Mouse (Mus musculus) left cerebral cortex, postnatal 25 days (tissue): Measurements from ENCODE around the gene Pxk. TPM values are rescaled to one million over a fixed set of nuclear protein-coding genes. Genes with fewer than 3 reads are reported as not detected.

Source experiments
- DNase-seq, 2 experiments: peaks; one replicate each; pipeline ENCODE4 v3.0.0; 2022; ENCODE audit warnings: low spot score in 2 of 2, mixed read lengths in 1 of 2
- intact Hi-C: fragments of 180-260 bp; cut with DNase I; formaldehyde crosslinking; loops from one replicate; pipeline ENCODE4 v1.15.1; 2025
- total RNA-seq, 2 experiments: library from RNA; stranded (reverse); gene quantifications; 2 replicates each; pipeline ENCODE4 v1.2.3; 2021

Pxk gene
- 10 to 100 TPM; 30.2 to 33.4 TPM for total RNA-seq

DNA sequence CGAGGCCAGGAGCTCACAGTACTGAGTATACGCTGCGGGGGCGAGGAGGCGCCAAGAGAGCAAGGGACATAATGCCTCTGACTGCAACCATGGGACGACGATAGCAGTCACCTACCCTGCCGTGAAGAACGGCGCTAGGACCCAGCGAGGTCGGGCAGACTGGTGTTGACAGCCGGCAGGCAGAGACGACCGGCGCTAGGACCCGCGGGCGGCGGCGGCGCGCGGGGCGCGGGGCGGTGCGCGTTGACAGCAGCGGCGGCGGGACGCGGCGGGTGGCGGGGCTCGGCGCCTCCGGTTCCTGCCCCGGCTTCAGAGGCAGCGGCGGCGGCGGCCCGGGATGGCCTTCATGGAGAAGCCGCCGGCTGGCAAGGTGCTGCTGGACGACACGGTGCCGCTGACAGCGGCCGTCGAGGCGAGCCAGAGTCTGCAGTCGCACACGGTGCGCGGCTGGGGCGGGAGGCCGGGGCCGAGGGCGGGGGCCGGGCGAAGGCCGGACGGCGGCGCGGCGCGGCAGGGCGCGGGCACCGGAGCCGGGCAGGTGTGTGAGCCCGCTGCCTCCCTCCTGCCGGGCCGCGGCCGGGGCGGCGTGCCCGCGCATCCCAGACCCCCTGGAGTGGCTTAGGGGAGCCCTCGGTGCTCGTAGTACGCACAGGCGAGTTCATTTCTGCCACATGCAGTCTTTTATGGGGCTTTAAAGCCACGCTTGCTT is at the start of gene Pxk:
Gene Pxk, plus strand, starts transcription at position 234 of the 709 bp plus-strand sequence.
- peak; percentile 95 to 96 for DNase-seq
- intact Hi-C loops, result loop anchor here (2.0 to 5.0 kb wide), 2 partner anchors 17 to 114 kb away; partner anchors contain the start of gene Kctd6

DNA sequence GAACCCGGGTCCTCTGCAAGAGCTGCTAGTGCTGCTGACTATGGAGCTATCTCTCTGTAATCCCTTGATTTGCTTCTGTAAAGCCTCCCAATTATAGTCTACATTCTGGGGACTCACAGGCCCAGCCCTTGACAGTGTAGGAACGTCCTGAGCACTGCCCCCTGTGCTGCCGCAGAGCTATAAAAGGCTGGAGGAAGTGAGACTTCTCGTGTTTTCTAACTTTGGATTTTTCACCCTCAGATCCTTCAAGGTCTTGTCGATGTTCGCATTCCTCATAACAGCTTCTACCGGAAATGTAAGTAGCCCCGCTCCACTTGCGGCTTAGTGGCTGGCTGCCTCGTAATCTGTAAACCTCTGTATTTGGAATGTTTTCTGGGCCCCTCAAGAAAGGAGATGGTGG is 48.7 kb upstream of the Pxk start:
- DNase-seq, result no peak
- intact Hi-C loops, result no loop called here

- intact Hi-C loops, result no loop called here
- no peak for DNase-seq
Observed at GRCm38 (mm10) chr14:8051869-8052268, 46.1 kb upstream of the Pxk start.

- intact Hi-C loops, result no loop called here
- no peak for DNase-seq
Observed at GRCm38 (mm10) chr14:8052661-8053060, 45.4 kb upstream of the Pxk start.

DNA sequence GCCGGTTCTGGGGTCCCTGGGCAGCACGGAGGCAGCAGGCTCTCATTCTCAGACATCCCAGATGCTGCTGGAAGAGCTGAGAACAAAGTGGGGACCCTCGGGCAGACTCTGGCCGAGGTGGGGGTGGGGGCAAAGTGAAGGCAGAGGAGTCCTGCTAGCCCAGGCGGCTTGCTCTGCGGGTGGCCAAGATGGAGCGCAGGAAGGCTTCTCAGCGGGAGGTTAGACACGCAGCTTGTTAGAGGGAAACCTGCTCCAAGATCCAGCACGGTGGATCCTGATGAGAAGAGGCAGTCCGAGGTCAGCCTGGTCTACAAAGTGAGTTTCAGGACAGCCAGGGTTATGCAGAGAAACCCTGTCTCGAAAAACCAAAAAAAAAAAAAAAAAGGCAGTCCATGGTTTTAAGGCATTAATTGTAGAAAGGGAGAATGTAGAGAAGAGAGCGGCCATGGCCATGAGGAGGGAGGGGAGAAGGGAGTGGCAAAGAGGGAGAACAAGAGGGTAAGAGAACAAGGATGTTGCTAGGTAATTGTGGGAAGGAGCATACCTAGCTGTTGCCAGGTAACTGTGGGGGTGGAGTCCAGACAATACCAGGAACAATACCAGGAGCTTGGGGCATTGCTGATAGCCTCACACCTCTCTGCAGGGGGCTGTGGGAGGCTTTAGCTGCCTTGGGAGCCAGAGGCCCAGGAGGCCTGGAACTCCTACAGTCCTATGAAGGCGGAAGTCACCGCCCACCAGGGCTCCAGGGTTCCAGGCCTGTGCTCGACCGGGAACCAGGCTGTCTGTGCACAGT is 43.5 kb upstream of the Pxk start:
- intact Hi-C loops, result no loop called here
- DNase-seq, result no peak

GRCm38 (mm10) chr14:8056076-8056475 is 41.9 kb upstream of the Pxk start:
- DNase-seq, result no peak
- intact Hi-C loops, result no loop called here

DNA sequence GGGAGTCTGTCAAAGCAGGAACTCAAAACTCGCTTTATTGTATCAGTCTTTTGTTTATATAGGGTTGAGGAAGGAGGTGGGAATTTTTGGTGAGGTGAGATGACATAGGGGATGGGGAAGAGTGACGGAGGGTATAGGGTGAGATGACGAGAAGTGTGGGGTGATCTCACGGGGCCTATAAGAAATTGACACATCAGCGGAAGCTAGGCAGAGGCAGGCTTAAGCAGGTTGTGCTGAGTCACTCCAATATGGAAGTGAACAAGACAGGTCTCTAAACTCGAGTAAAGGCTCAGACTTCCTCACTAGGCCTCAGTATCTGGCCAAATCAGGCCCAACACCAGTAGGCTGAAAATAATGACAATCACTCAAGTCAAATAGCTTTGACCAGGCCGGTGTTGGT is 38.1 kb upstream of the Pxk start:
- intact Hi-C loops, result loop anchor here (5.0 kb wide), 1 partner anchor 58 kb away; the partner anchor contains the start of gene Abhd6
- no peak for DNase-seq

DNA sequence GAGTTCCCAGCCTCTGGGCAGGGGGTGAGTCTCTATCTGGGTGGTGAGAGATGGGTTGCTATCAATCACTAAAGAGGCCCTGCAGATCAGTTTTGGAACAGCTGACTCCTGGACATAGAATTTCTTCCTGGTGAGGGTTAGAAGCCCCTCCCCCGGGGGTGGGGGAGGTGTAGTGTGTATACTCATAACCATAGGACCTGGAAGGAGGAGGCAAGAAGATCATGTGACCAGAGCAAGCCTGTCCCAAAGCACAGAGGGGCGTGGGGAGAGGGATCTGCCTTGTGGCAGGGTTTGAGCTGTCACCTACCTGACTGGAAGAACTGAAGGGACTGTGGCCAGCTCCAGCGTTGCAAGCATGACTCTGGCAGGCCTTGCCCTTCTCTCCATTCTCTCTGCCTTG is 35.9 kb upstream of the Pxk start:
- DNase-seq, result peak in 1 of 2 experiments; percentile 14
- intact Hi-C loops, result loop anchor here (1.0 to 5.0 kb wide), 2 partner anchors 18 to 60 kb away; partner anchors contain the start of genes Abhd6 and Rpp14

GRCm38 (mm10) chr14:8062537-8063301 is 35.3 kb upstream of the Pxk start:
- intact Hi-C loops, result loop anchor here (1.0 to 5.0 kb wide), 2 partner anchors 18 to 60 kb away; partner anchors contain the start of genes Abhd6 and Rpp14
- DNase-seq, result peak; percentile 36 to 85

DNA sequence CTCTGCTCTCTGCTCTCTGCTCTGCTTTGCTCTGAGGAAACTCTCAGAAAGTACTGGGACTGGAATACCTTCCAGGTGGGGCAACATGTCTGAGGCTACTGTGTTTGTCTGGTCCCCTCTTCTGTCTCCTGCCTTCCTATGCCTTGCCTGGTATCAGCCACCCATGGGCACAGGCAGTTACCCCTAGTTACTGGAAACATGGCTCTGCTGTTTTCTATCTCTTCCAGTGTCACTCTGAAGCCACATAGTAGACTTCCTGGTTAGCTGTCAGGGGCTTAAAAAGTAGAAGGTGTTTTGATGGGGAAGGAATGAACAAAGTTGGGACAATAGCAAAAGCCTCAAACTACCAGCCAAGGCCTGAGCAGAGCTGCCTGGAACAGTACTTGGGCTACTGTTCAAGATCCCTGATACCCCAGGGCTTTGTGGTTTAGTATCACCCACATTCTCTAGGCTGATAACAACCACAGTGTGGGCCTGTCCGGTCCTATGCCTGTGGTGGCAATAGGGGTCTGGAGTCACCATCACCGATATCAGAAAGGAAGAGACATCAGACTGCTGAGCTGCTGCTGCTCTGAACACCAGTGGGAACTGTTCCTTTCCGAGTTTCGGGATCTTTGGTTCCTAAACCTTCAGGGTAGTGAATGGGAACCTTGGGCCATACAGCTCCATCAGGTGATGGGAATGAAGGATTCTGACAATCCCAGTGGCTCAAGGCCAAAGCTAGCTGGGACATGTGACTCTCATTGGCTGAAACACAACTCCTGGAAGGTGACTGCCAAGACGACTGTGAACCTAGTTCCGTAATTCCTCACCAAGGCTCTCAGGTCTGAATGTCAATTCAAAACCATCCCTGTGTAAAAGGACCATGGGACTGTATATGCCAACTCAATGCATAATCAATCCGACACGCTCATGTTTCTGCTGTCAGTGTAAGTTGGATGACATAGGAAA is 33.9 kb upstream of the Pxk start:
- DNase-seq, result no peak
- intact Hi-C loops, result loop anchor here (5.0 kb wide), 1 partner anchor 62 kb away; the partner anchor contains the start of gene Abhd6

- peak; percentile 97 for DNase-seq
- intact Hi-C loops, result loop anchor here (1.0 kb wide), 1 partner anchor 18 kb away; no protein-coding TSS in a partner anchor
Observed at GRCm38 (mm10) chr14:8080165-8080679, 17.8 kb upstream of the Pxk start, which contains the start of gene Rpp14. TSS of gene Rpp14 (plus strand) at chr14:8080367.

DNA sequence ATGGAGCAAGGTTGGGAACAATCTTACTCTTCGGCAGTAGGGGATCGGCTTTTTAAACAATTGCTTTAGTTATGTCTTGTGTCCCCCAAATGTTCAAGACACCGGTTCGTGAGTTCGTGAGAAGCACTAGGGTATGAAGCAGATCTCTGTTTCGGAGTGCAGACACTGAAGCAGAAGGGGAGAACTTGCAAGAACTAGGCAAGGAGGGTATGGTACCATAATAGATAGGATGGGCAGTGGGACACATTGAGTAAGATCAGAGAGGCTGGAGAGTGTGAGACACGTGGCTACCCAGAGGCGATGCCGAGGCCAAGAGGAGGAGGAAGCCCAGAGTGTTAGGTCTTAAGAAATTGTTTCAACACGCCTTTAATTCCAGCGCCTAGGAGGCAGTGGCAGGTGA is 17.3 kb upstream of the Pxk start:
- DNase-seq, result peak in 1 of 2 experiments; percentile 9
- intact Hi-C loops, result loop anchor here (1.0 kb wide), 1 partner anchor 18 kb away; no protein-coding TSS in a partner anchor

DNA sequence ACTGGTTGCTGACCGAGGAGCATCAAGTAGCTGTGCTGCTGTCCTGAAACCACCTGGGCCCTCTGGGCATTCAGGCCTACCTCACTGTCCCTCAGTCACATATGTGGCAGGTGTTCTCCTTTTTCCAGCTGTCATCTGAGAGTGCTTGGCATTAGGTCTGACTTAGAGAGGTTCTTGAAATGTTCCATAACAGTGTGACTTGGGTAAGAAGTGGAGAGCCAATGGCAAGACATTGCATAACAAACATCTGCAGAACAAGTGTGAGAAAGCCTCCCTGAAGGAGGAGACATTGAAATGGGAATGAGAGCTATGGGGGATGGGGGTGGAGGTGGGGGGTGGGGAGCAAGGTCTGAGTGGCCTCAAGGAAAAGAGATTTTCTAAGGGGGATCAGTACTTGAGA is 15.1 kb upstream of the Pxk start:
- DNase-seq, result no peak
- intact Hi-C loops, result no loop called here

DNA sequence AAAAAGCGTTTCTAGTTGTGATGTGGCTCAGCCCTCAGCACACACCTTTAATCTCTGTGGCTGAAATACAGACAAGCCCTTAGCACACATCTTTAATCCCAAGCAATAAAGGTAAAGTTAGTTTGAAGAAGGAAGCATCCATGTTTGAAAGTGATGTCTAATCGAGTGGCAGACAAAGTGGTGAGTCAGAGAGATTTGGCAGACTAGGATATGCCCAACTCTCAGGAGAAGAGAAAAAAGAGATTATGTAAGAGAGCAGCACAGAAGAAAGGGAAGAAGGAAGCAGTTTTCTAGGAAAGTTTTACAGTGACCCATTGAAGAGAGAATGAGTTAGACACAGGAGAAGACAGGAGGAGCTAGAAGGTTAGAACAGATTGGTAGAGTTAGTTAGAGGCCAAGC is 9.0 kb upstream of the Pxk start:
- intact Hi-C loops, result no loop called here

GRCm38 (mm10) chr14:8092573-8092972 is 5.4 kb upstream of the Pxk start:
- intact Hi-C loops, result loop anchor here (2.0 to 5.0 kb wide), 3 partner anchors 68 to 255 kb away; partner anchors contain the start of gene Acox2
- peak in 1 of 2 experiments; percentile 39 for DNase-seq

More for the DNA sequence above, 9.0 kb upstream of the Pxk start:
- no peak for DNase-seq

- intact Hi-C loops, result loop anchor here (2.0 to 5.0 kb wide), 3 partner anchors 67 to 254 kb away; partner anchors contain the start of gene Acox2
- DNase-seq, result no peak
Observed at GRCm38 (mm10) chr14:8093427-8093826, 4.6 kb upstream of the Pxk start.

GRCm38 (mm10) chr14:8094931-8095561 is 3.0 kb upstream of the Pxk start:
- no peak for DNase-seq
- intact Hi-C loops, result loop anchor here (5.0 kb wide), 3 partner anchors 117 to 252 kb away; partner anchors contain the start of genes Acox2 and Kctd6
